Mouse (Mus musculus) bone marrow macrophage, adult 2 months (primary cell): ENCODE measurements around the gene Gm21761.
"Not testable (repeated sequence)": the region's sequence is repeated elsewhere in the genome, so short reads cannot be mapped to it uniquely, and the experiment has no call there.

Experiments
- CTCF ChIP-seq: IDR thresholded peaks from 2 replicates; pipeline ENCODE4 v1.5.1; 2012; ENCODE audit warnings: low read depth, mild to moderate bottlenecking, low read length, moderate library complexity
- POLR2A ChIP-seq: IDR thresholded peaks from 2 replicates; pipeline ENCODE4 v1.6.1; 2012; ENCODE audit warnings: mild to moderate bottlenecking, low read depth, low read length, borderline replicate concordance

DNA sequence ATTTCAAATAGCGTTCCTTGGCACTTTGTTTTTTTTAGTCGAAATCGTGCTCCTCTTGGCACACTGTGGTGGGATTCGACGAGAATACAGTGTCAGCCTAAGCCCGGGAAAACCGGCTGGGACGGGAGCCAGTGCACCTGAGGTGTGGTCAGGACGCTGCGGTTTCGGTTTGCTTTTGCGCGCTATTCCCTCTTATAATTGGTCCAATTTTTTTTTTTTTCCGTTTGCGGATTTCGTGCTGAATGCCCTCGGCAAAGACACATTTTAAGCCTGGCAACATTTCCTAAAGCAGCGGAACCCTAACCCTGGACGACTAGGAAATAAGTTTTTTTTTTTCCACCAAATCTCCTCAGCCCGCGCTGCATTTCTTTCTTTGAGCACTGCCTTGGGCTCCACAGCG lies 36.9 kb upstream of the Gm21761 start:
- not testable (repeated sequence) for TF ChIP-seq POLR2A, CTCF
